Mouse (Mus musculus): ENCODE measurements around the gene Ces1b. TPM values are rescaled to one million over a fixed set of nuclear protein-coding genes. Genes with fewer than 3 reads are reported as not detected.
A peak's percentile ranks its signal among the peaks of the same experiment; 100 is the strongest.

Ces1b gene
- polyA plus RNA-seq (2012; rRNA removed) (not detected in 2 replicates), polyA plus RNA-seq (2014; fragmentation: Nextera tagmentation; extraction: Ambion mirVana) (not detected in 2 replicates)

- ATAC-seq (ENCODE audit: insufficient read depth) = no peak
- H3K27ac ChIP-seq = no peak within 1 kb of the TSS
- WGBS (ENCODE audit: insufficient replicate concordance) = 38% methylated on average over 2 of the region's 2 CpGs
Measured at GRCm38 (mm10) chr8:93079887-93080286, at the start of gene Ces1b. Gene Ces1b, minus strand, starts transcription at chr8:93080017.

GRCm38 (mm10) chr8:93126476-93126875 lies 46.7 kb upstream of the Ces1b start:
- WGBS (ENCODE audit: insufficient replicate concordance) = 55% methylated on average over 2 of the region's 2 CpGs
- no peak for TF ChIP-seq EP300 (IDR thresholded peaks at IDR 0.05; ENCODE audit: low read depth)
- TF ChIP-seq CTCF (IDR thresholded peaks at IDR 0.05; ENCODE audit: low read depth) = no peak
- Histone ChIP-seq H3K27me3 (ENCODE audit: control insufficient read depth, insufficient read depth, low read length) (no peaks in the 10 kb centered on the region), H3K9me3 (ENCODE audit: control insufficient read depth, low read length) (no peaks in the 10 kb centered on the region), H3K27ac (no peak overlapping the region), H3K36me3 (replicated peaks; ENCODE audit: control insufficient read depth, insufficient read depth, low read depth) (no peaks in the 10 kb centered on the region), H3K9ac (replicated peaks) (no peak overlapping the region), H3K4me3 (ENCODE audit: insufficient read depth in 1 of 2, low read depth in 2 of 2, low read length in 2 of 2) (no peak overlapping the region), H3K4me1 (replicated peaks; ENCODE audit: control insufficient read depth in 2 of 2, insufficient read depth in 2 of 2, low read length in 1 of 2) (no peaks in the 10 kb centered on the region), H3K4me2 (ENCODE audit: low read depth) (no peak overlapping the region)
- DNase-seq (ENCODE audit: low read depth in 3 of 3, low spot score in 3 of 3) (no peak), ATAC-seq (ENCODE audit: insufficient read depth) (no peak)

More at GRCm38 (mm10) chr8:93079887-93080286, at the start of gene Ces1b:
- DNase-seq (ENCODE audit: low read depth in 3 of 3, low spot score in 3 of 3) = no peak
- Histone ChIP-seq H3K27me3 (ENCODE audit: control insufficient read depth, insufficient read depth, low read length) (no peaks in the 10 kb centered on the region), H3K4me2 (ENCODE audit: low read depth) (no peak within 1 kb of the TSS), H3K4me1 (replicated peaks; ENCODE audit: control insufficient read depth in 2 of 2, insufficient read depth in 2 of 2, low read length in 1 of 2) (no peaks in the 10 kb centered on the region), H3K9ac (replicated peaks) (no peak within 1 kb of the TSS), H3K36me3 (replicated peaks; ENCODE audit: control insufficient read depth, insufficient read depth, low read depth) (no peaks in the 10 kb centered on the region), H3K4me3 (ENCODE audit: insufficient read depth in 1 of 2, low read depth in 2 of 2, low read length in 2 of 2) (no peak within 1 kb of the TSS), H3K9me3 (ENCODE audit: control insufficient read depth, low read length) (no peaks in the 10 kb centered on the region)
- TF ChIP-seq EP300 (IDR thresholded peaks at IDR 0.05; ENCODE audit: low read depth) = no peak
- TF ChIP-seq CTCF (IDR thresholded peaks at IDR 0.05; ENCODE audit: low read depth) = no peak

DNA sequence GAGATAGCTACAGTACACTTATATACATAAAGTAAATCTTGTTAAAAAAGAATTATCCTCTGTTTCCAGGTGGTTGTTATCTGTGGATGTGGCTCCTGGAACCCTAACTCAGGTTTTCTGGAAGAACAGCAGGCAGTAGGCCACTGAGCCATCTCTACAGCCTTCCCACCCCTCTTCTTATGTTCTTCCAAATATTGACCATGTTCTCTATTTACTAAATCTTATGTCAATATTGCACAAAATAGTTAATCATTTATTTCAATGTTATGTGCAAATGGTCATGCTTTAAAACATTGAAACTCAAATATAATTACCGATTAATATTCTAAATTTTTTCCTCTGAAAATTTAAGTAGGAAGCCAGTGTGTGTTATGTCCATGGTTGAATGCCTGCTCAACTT lies 42.2 kb upstream of the Ces1b start:
- Histone ChIP-seq H3K4me1 (replicated peaks; ENCODE audit: control insufficient read depth in 2 of 2, insufficient read depth in 2 of 2, low read length in 1 of 2) (no peaks in the 10 kb centered on the region), H3K27ac (no peak overlapping the region), H3K4me2 (ENCODE audit: low read depth) (no peak overlapping the region), H3K4me3 (ENCODE audit: insufficient read depth in 1 of 2, low read depth in 2 of 2, low read length in 2 of 2) (no peak overlapping the region), H3K27me3 (ENCODE audit: control insufficient read depth, insufficient read depth, low read length) (no peaks in the 10 kb centered on the region), H3K9me3 (ENCODE audit: control insufficient read depth, low read length) (no peaks in the 10 kb centered on the region), H3K9ac (replicated peaks) (no peak overlapping the region), H3K36me3 (replicated peaks; ENCODE audit: control insufficient read depth, insufficient read depth, low read depth) (no peaks in the 10 kb centered on the region)
- ATAC-seq (ENCODE audit: insufficient read depth) (no peak), DNase-seq (ENCODE audit: low read depth in 3 of 3, low spot score in 3 of 3) (no peak)
- no peak for TF ChIP-seq CTCF (IDR thresholded peaks at IDR 0.05; ENCODE audit: low read depth)
- no peak for TF ChIP-seq EP300 (IDR thresholded peaks at IDR 0.05; ENCODE audit: low read depth)
- WGBS (ENCODE audit: insufficient replicate concordance) = 51% methylated on average over 1 of the region's 1 CpGs

DNA sequence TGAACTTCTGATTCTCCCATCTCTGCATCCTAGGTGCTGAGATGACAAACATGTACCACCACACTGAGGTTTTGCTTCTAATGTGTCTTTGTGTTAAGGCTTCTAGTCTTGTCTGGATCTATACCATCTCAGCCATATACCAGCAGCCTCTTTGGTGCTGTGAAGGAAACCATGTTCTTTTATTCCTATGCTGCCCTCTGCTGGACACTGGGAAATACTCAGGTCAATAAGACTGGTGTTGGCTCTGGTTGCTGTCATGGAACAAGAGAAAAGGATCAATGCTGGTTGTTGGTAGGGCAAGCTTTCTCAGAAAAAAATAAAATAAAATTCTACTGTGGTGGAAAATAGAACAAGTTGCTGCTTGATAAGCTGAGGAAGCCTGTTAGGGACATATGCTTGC lies 15.6 kb upstream of the Ces1b start:
- Histone ChIP-seq H3K4me3 (ENCODE audit: insufficient read depth in 1 of 2, low read depth in 2 of 2, low read length in 2 of 2) (no peak overlapping the region), H3K9me3 (ENCODE audit: control insufficient read depth, low read length) (no peaks in the 10 kb centered on the region), H3K9ac (replicated peaks) (no peak overlapping the region), H3K36me3 (replicated peaks; ENCODE audit: control insufficient read depth, insufficient read depth, low read depth) (no peaks in the 10 kb centered on the region), H3K4me1 (replicated peaks; ENCODE audit: control insufficient read depth in 2 of 2, insufficient read depth in 2 of 2, low read length in 1 of 2) (no peaks in the 10 kb centered on the region), H3K27me3 (ENCODE audit: control insufficient read depth, insufficient read depth, low read length) (no peaks in the 10 kb centered on the region), H3K27ac (no peak overlapping the region), H3K4me2 (ENCODE audit: low read depth) (no peak overlapping the region)
- ATAC-seq (ENCODE audit: insufficient read depth) (no peak), DNase-seq (ENCODE audit: low read depth in 3 of 3, low spot score in 3 of 3) (no peak)
- TF ChIP-seq CTCF (IDR thresholded peaks at IDR 0.05; ENCODE audit: low read depth) = peak; percentile 55
- TF ChIP-seq EP300 (IDR thresholded peaks at IDR 0.05; ENCODE audit: low read depth) = no peak

GRCm38 (mm10) chr8:93091324-93091723 lies 11.5 kb upstream of the Ces1b start:
- Histone ChIP-seq H3K27me3 (ENCODE audit: control insufficient read depth, insufficient read depth, low read length) (no peaks in the 10 kb centered on the region), H3K27ac (no peak overlapping the region), H3K4me1 (replicated peaks; ENCODE audit: control insufficient read depth in 2 of 2, insufficient read depth in 2 of 2, low read length in 1 of 2) (no peaks in the 10 kb centered on the region), H3K36me3 (replicated peaks; ENCODE audit: control insufficient read depth, insufficient read depth, low read depth) (no peaks in the 10 kb centered on the region), H3K9ac (replicated peaks) (no peak overlapping the region), H3K4me3 (ENCODE audit: insufficient read depth in 1 of 2, low read depth in 2 of 2, low read length in 2 of 2) (no peak overlapping the region), H3K4me2 (ENCODE audit: low read depth) (no peak overlapping the region), H3K9me3 (ENCODE audit: control insufficient read depth, low read length) (no peaks in the 10 kb centered on the region)
- TF ChIP-seq CTCF (IDR thresholded peaks at IDR 0.05; ENCODE audit: low read depth) = no peak
- TF ChIP-seq EP300 (IDR thresholded peaks at IDR 0.05; ENCODE audit: low read depth) = no peak
- 48% methylated on average over 1 of the region's 1 CpGs for WGBS (ENCODE audit: insufficient replicate concordance)
- ATAC-seq (ENCODE audit: insufficient read depth) = no peak
- DNase-seq (ENCODE audit: low read depth in 3 of 3, low spot score in 3 of 3) = no peak
